Mouse (Mus musculus) bone marrow, adult 2 months (tissue): ENCODE measurements at regions not wholly inside any gene's neighbourhood (a gene's known extent, or its start where the extent isn't known, plus 50 kb on each side); places are given as distances from the start of the nearest gene placed in this dataset.

Source experiments
- H3K27ac ChIP-seq: fragments of 200-500 bp; 2 replicates; pipeline ENCODE4 v1.5.1; 2012; ENCODE audit warnings: low read depth, mild to moderate bottlenecking, control low read depth, inconsistent platforms, low read length; ENCODE audit not compliant: control insufficient read depth, poor library complexity, insufficient read depth
- H3K4me1 ChIP-seq: fragments of 200-500 bp; 2 replicates; pipeline ENCODE4 v1.6.1; 2011; ENCODE audit warnings: low read length; ENCODE audit not compliant: control insufficient read depth, insufficient read depth
- H3K4me3 ChIP-seq: fragments of 200-500 bp; replicated peaks from 2 replicates; pipeline ENCODE3; 2011; ENCODE audit warnings: mild to moderate bottlenecking, low read depth, low read length, control low read depth; ENCODE audit not compliant: control insufficient read depth
- CTCF ChIP-seq: fragments of 200-500 bp; IDR thresholded peaks from 2 replicates; pipeline ENCODE4 v1.5.1; 2011; ENCODE audit warnings: low read length, control low read depth; ENCODE audit not compliant: control insufficient read depth, insufficient read depth
- POLR2A ChIP-seq: fragments of 200-500 bp; IDR thresholded peaks from 2 replicates; pipeline ENCODE4 v1.6.1; 2011; ENCODE audit warnings: low read depth, mild to moderate bottlenecking, control low read depth, low read length, borderline replicate concordance; ENCODE audit not compliant: control insufficient read depth
- WGBS: fragments of 180-500 bp; shearing (Covaris S2); methylation state at CpG from one replicate; pipeline ENCODE4 v1.1.7; 2018; 5-methylcytosine and 5-hydroxymethylcytosine counted together

DNA sequence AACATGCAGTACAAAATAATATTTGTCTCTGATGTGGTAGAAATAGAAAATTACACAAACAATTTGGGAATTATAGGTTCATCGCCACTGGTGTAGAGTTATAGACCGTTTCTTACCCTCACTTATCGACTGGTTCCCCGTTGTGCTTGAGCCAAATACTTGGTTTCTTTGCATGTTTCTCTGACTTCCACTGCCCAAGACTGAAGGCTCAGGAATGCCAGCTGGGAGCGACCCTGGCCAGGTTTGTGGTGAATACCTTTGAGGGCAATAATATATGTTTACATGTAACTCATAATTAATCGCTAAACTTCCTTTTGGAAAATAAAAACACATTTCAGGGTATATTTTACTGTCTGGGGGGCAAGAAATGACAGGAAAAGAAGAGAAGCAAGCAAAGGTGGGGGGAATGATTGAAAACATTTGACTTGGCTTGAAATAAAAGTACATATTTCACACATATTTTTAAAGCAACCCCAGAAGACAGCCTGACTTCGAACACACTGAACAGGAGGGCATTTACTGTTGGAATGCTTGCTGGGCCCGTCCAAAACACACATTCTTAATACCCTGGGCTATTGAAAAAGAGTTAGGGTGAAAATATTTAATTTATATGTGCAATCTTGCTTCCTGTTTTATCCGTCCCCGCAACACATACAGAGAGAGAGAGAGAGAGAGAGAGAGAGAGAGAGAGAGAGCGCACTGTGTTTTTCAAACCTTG lies 75.3 kb upstream of the Ccn2 start:
- H3K4me1 ChIP-seq = no peaks in the 10 kb centered on the region
- H3K27ac ChIP-seq = no peak overlapping the region
- WGBS = 84% methylated on average over 11 of the region's 11 CpGs
- H3K4me3 ChIP-seq = no peak overlapping the region
- no peak for TF ChIP-seq CTCF
- no peak for TF ChIP-seq POLR2A

DNA sequence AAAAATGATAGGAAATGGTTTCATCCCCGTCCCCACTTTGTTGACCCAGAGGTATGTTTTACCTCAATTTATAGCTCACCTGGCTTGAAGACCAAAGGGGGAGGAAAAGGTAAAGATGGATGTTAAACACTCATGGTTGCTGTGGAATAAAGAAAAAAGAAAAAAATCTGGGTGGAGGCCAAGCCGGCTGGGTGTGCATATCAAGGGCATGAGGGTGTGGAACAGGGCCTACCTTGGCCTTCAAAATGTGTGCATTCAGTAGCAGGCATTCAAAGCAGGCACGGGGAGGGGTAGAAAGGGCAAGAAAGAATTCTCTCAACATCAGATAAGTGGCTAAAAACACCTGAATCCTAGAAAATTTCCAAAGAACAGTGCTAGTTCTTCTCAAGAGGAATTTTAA lies 74.7 kb upstream of the Ccn2 start:
- H3K4me3 ChIP-seq = no peak overlapping the region
- TF ChIP-seq CTCF (no peak), POLR2A (no peak)
- no peak overlapping the region for H3K27ac ChIP-seq
- WGBS = 75% methylated on average over 3 of the region's 3 CpGs
- H3K4me1 ChIP-seq = no peaks in the 10 kb centered on the region

DNA sequence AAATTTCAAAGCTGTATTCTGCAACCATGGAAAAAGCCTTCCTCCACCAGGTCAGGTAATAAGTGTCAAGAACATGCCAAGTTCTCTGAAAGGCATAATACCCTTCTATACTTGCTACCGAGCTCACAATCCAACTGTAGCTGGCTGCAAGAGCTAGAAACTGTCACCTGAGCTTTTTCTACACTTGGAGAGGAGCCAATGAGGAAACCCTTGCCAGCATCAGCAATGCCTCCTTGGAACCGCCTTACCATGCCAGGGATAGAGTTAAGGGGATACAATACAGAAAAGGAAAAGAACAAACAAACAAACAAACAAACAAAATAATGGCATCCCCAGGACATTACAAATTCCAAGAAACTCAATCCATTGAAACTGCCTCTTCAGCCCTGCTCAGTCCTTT lies 62.5 kb upstream of the Ccn2 start:
- Histone ChIP-seq H3K4me1 (no peaks in the 10 kb centered on the region), H3K4me3 (no peak overlapping the region), H3K27ac (no peak overlapping the region)
- TF ChIP-seq POLR2A = no peak
- no peak for TF ChIP-seq CTCF
- 74% methylated on average over 2 of the region's 2 CpGs for WGBS

DNA sequence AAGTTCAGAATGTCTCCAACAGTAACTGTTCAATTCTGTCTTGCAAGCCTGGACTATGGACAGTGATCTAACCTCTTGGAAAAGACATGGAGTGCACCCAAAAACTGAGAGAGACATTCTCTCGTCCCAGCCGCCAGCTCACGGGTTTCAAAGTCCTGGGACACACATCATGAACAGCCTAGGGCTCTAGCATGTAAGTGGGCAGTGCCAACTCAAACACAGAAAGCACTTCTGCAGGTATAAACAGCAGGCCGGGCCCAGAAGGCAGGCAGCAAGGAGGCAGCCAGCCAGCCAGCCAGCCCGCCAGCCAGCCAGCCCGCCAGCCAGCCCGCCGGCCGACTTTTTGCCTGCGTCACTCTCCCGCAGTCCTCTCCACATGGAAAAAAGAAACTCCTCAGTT lies 60.3 kb upstream of the Ccn2 start:
- H3K4me1 ChIP-seq = no peaks in the 10 kb centered on the region
- H3K4me3 ChIP-seq = no peak overlapping the region
- no peak overlapping the region for H3K27ac ChIP-seq
- 87% methylated on average over 11 of the region's 11 CpGs for WGBS
- TF ChIP-seq POLR2A (no peak), CTCF (no peak)

DNA sequence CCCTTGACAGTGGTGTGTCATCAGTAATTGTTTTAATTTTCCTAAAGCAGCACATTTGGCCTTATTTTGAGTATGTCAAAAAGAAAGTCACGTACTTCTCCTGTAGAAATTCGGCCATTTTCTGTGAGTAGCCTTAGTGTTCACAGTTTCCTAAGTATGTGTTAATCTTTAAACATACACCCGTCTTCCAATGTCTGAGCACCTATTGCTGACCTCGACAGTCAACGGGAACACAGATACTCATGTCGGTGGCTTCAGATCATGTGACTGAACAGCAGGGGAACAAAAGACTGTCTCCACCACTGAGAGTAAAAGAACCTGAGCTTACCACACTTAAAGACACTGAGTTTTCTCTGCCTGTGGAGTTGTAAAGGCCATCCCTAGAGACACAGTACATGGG lies 59.8 kb upstream of the Ccn2 start:
- 89% methylated on average over 6 of the region's 6 CpGs for WGBS
- H3K4me1 ChIP-seq = no peaks in the 10 kb centered on the region
- no peak overlapping the region for H3K4me3 ChIP-seq
- no peak for TF ChIP-seq CTCF
- no peak for TF ChIP-seq POLR2A
- H3K27ac ChIP-seq = no peak overlapping the region

DNA sequence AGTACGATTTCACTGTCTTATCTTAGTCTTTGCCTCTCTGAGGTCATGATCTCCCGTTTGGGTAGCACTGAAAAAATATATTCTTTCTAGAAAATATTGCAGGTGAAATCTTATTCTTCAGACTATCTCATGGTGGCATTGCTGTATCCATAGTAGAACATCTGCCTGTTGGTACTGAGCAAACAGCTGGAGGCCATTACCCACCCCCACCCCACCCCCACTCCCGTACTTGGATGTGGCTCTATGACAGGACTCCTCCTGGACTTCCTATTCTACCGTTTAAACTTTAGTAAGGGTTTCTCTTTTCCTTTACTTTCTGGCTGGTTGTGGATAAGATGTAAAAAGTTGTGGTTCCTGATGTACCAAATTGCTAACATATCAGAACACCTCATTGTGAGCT lies 53.3 kb upstream of the Ccn2 start:
- 55% methylated on average over 4 of the region's 4 CpGs for WGBS
- no peak overlapping the region for H3K4me3 ChIP-seq
- H3K4me1 ChIP-seq = no peaks in the 10 kb centered on the region
- no peak for TF ChIP-seq POLR2A
- no peak overlapping the region for H3K27ac ChIP-seq
